Mouse (Mus musculus) mouse embryonic stem cell (cell line): ENCODE results near the gene Gm436.

Experiments used
- in situ Hi-C, 2 experiments: fragments of 300-500 bp; cut with MboI; formaldehyde crosslinking; loops; 1 replicate in 1 of 2; 3 replicates in 1 of 2; pipeline ENCODE4 v1.14.3; 2019 to 2020; ENCODE audit warnings: low sequenced_read_pairs in 2 of 2, low pct_unique_long_range_greater_than_20kb in 1 of 2, mixed read lengths in 1 of 2; ENCODE audit not compliant: unreplicated experiment in 1 of 2

Gene Gm436

DNA sequence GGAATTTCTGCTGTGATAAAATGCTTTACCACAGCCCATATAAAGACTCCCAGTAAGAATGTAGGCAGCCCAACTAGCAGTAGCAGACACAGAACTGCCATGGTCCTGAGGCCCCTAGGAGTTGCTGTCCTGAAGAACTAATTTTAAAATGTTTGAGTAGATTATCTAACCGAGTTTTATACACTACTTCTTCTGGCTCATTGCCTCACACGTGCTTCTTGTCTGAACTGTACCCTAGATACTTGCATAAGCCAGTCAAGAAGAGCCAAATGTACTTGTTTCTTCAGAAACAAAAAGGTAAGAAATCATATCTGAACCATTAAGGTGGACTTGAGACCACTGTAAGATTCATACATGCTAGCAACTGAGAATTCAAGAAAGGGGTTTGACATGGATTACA, at the start of gene Gm436:
Gene Gm436 (minus strand): TSS at position 101 of the 400 bp plus-strand sequence.
- in situ Hi-C loops = no loop called here

DNA sequence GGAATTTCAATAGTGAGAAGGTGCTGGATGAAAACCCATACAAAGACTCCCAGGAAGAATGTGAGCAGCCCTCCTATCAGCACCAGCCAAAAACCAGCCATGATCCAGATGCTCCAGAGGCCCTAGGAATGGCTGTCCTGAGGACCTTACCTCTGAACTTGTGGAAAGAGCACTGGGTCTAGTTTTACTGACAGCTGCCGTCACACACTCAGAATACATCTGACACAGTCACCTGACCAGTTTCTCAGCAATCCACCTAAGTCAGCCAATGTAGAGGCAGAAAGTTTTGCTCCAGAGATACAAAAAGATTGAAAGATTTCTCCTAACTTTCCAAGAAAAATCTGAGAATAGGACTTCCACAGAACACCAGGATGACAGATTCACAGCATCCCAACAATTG, 35.1 kb upstream of the Gm436 start, which contains the start of gene Gm13178:
Gene Gm13178 (minus strand): TSS at position 101 of the 400 bp plus-strand sequence.
- in situ Hi-C loops = no loop called here

DNA sequence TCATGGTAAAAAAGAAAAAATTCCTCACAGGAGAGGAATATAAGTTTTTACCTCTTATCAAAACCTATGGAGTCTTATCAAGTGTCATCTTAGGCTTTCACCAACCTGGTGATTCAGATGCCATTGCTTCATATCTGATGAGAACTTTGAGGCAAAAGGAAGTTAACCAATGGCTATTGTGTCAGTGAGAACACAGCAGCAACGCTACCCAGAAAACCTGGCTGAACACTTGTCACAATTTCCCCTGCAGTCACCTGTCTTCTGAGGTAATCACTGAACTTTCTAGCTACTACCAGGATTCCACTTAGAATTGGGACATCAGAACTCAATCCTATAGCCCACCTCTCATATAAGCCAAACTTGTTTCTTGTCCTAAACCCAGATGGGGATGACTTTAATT, 33.5 kb upstream of the Gm436 start:
- in situ Hi-C loops = no loop called here

DNA sequence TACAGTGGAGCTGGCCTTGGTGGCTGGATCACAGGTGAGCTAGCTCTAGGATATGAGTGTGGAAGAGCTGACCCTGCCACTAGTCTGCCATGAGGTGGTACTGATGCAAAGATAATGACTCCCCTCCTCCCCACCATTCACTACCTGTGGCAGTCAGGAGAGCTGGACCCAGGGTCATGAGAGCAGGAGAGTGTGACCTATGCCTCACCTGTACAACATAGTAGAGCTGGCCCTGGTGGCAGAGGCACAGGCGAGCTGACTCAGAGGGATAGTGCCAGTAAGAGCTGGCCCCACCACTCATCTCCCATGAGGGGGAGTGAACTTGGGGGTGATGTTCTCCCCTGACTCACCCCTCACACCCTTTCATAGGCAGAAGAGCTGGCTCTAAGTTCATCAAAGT, 32.1 kb upstream of the Gm436 start:
- in situ Hi-C loops = no loop called here

DNA sequence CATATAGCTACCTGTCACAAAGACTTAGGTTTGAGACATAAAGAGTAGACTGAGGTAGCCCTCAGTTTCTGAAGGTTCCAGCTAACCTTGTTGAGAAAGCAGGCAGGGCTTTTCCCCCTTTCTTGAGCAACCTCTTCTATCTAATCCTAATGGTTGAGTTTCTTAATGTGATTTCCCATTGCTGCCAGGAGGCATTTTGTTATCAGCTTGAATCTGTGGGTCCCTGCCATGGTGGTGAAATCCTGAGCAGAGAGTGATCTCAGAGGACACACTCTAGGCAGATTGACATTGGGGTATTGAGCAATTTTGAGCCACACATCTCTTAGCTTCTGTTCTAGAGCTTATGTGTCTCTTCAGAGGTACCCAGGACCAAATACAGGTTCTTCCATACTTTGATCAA, 47.9 kb downstream of the Gm436 start:
- in situ Hi-C loops = no loop called here
